Mouse (Mus musculus): ENCODE measurements at regions not wholly inside any gene's neighbourhood (a gene's known extent, or its start where the extent isn't known, plus 50 kb on each side); places are given as distances from the start of the nearest gene placed in this dataset.

- no peaks in the 10 kb centered on the region for H3K9me3 ChIP-seq (ENCODE audit: control insufficient read depth, low read length)
- no peaks in the 10 kb centered on the region for H3K27me3 ChIP-seq (ENCODE audit: control insufficient read depth)
- TF ChIP-seq GATA1 (IDR thresholded peaks at IDR 0.05; ENCODE audit: low read length), result no peak
- TF ChIP-seq TAL1 (IDR thresholded peaks at IDR 0.05; ENCODE audit: low read length), result no peak
- no peak overlapping the region for H3K4me3 ChIP-seq (replicated peaks)
- no peaks in the 10 kb centered on the region for H3K36me3 ChIP-seq (ENCODE audit: control insufficient read depth)
- H3K4me1 ChIP-seq (ENCODE audit: control insufficient read depth), result no peaks in the 10 kb centered on the region
Measured at GRCm38 (mm10) chr13:44532631-44533180, 196.6 kb upstream of the Jarid2 start.

GRCm38 (mm10) chr13:44534575-44535080, 194.6 kb upstream of the Jarid2 start:
- Histone ChIP-seq H3K36me3 (ENCODE audit: control insufficient read depth) (no peaks in the 10 kb centered on the region), H3K9me3 (ENCODE audit: control insufficient read depth, low read length) (no peaks in the 10 kb centered on the region), H3K4me1 (ENCODE audit: control insufficient read depth) (no peaks in the 10 kb centered on the region), H3K27me3 (ENCODE audit: control insufficient read depth) (no peaks in the 10 kb centered on the region), H3K4me3 (replicated peaks) (no peak overlapping the region)
- no peak for TF ChIP-seq TAL1 (IDR thresholded peaks at IDR 0.05; ENCODE audit: low read length)
- no peak for TF ChIP-seq GATA1 (IDR thresholded peaks at IDR 0.05; ENCODE audit: low read length)

GRCm38 (mm10) chr13:44535441-44535840, 193.8 kb upstream of the Jarid2 start:
- Histone ChIP-seq H3K4me3 (replicated peaks) (no peak overlapping the region), H3K36me3 (ENCODE audit: control insufficient read depth) (no peaks in the 10 kb centered on the region), H3K27me3 (ENCODE audit: control insufficient read depth) (no peaks in the 10 kb centered on the region), H3K4me1 (ENCODE audit: control insufficient read depth) (no peaks in the 10 kb centered on the region), H3K9me3 (ENCODE audit: control insufficient read depth, low read length) (no peaks in the 10 kb centered on the region)
- TF ChIP-seq GATA1 (IDR thresholded peaks at IDR 0.05; ENCODE audit: low read length) (no peak), TAL1 (IDR thresholded peaks at IDR 0.05; ENCODE audit: low read length) (no peak)

GRCm38 (mm10) chr13:44538238-44538637, 191.0 kb upstream of the Jarid2 start:
- Histone ChIP-seq H3K9me3 (ENCODE audit: control insufficient read depth, low read length) (no peaks in the 10 kb centered on the region), H3K4me3 (replicated peaks) (no peak overlapping the region), H3K27me3 (ENCODE audit: control insufficient read depth) (no peaks in the 10 kb centered on the region), H3K36me3 (ENCODE audit: control insufficient read depth) (no peaks in the 10 kb centered on the region), H3K4me1 (ENCODE audit: control insufficient read depth) (no peaks in the 10 kb centered on the region)
- TF ChIP-seq GATA1 (IDR thresholded peaks at IDR 0.05; ENCODE audit: low read length) (no peak), TAL1 (IDR thresholded peaks at IDR 0.05; ENCODE audit: low read length) (no peak)

- H3K4me1 ChIP-seq (ENCODE audit: control insufficient read depth), result no peaks in the 10 kb centered on the region
Measured at GRCm38 (mm10) chr13:44540401-44540800, 188.9 kb upstream of the Jarid2 start.

GRCm38 (mm10) chr13:44541243-44541653, 188.0 kb upstream of the Jarid2 start:
- no peaks in the 10 kb centered on the region for H3K27me3 ChIP-seq (ENCODE audit: control insufficient read depth)
- H3K4me3 ChIP-seq (replicated peaks), result no peak overlapping the region
- no peaks in the 10 kb centered on the region for H3K9me3 ChIP-seq (ENCODE audit: control insufficient read depth, low read length)
- no peak for TF ChIP-seq TAL1 (IDR thresholded peaks at IDR 0.05; ENCODE audit: low read length)
- TF ChIP-seq GATA1 (IDR thresholded peaks at IDR 0.05; ENCODE audit: low read length), result no peak
- no peaks in the 10 kb centered on the region for H3K36me3 ChIP-seq (ENCODE audit: control insufficient read depth)
- no peaks in the 10 kb centered on the region for H3K4me1 ChIP-seq (ENCODE audit: control insufficient read depth)

More at GRCm38 (mm10) chr13:44540401-44540800, 188.9 kb upstream of the Jarid2 start:
- H3K4me3 ChIP-seq (replicated peaks), result no peak overlapping the region
- TF ChIP-seq GATA1 (IDR thresholded peaks at IDR 0.05; ENCODE audit: low read length), result no peak
- H3K9me3 ChIP-seq (ENCODE audit: control insufficient read depth, low read length), result no peaks in the 10 kb centered on the region
- H3K27me3 ChIP-seq (ENCODE audit: control insufficient read depth), result no peaks in the 10 kb centered on the region
- H3K36me3 ChIP-seq (ENCODE audit: control insufficient read depth), result no peaks in the 10 kb centered on the region

GRCm38 (mm10) chr13:44544786-44545185, 184.5 kb upstream of the Jarid2 start:
- Histone ChIP-seq H3K36me3 (ENCODE audit: control insufficient read depth) (no peaks in the 10 kb centered on the region), H3K4me1 (ENCODE audit: control insufficient read depth) (peaks cover 2% of the 10 kb centered on the region), H3K4me3 (replicated peaks) (no peak overlapping the region), H3K9me3 (ENCODE audit: control insufficient read depth, low read length) (no peaks in the 10 kb centered on the region), H3K27me3 (ENCODE audit: control insufficient read depth) (no peaks in the 10 kb centered on the region)
- no peak for TF ChIP-seq GATA1 (IDR thresholded peaks at IDR 0.05; ENCODE audit: low read length)
- no peak for TF ChIP-seq TAL1 (IDR thresholded peaks at IDR 0.05; ENCODE audit: low read length)

- Histone ChIP-seq H3K36me3 (ENCODE audit: control insufficient read depth) (no peaks in the 10 kb centered on the region), H3K9me3 (ENCODE audit: control insufficient read depth, low read length) (no peaks in the 10 kb centered on the region), H3K4me1 (ENCODE audit: control insufficient read depth) (peaks cover 2% of the 10 kb centered on the region), H3K27me3 (ENCODE audit: control insufficient read depth) (no peaks in the 10 kb centered on the region), H3K4me3 (replicated peaks) (no peak overlapping the region)
- TF ChIP-seq TAL1 (IDR thresholded peaks at IDR 0.05; ENCODE audit: low read length), result no peak
- no peak for TF ChIP-seq GATA1 (IDR thresholded peaks at IDR 0.05; ENCODE audit: low read length)
Measured at GRCm38 (mm10) chr13:44546289-44546688, 183.0 kb upstream of the Jarid2 start.

- TF ChIP-seq TAL1 (IDR thresholded peaks at IDR 0.05; ENCODE audit: low read length) (no peak), GATA1 (IDR thresholded peaks at IDR 0.05; ENCODE audit: low read length) (no peak)
- Histone ChIP-seq H3K4me3 (replicated peaks) (no peak overlapping the region), H3K4me1 (ENCODE audit: control insufficient read depth) (peaks cover 2% of the 10 kb centered on the region), H3K9me3 (ENCODE audit: control insufficient read depth, low read length) (no peaks in the 10 kb centered on the region), H3K36me3 (ENCODE audit: control insufficient read depth) (no peaks in the 10 kb centered on the region), H3K27me3 (ENCODE audit: control insufficient read depth) (no peaks in the 10 kb centered on the region)
Measured at GRCm38 (mm10) chr13:44548880-44549279, 180.4 kb upstream of the Jarid2 start.

- Histone ChIP-seq H3K9me3 (ENCODE audit: control insufficient read depth, low read length) (no peaks in the 10 kb centered on the region), H3K27me3 (ENCODE audit: control insufficient read depth) (no peaks in the 10 kb centered on the region), H3K36me3 (ENCODE audit: control insufficient read depth) (no peaks in the 10 kb centered on the region), H3K4me3 (replicated peaks) (no peak overlapping the region), H3K4me1 (ENCODE audit: control insufficient read depth) (peaks cover 2% of the 10 kb centered on the region)
- TF ChIP-seq TAL1 (IDR thresholded peaks at IDR 0.05; ENCODE audit: low read length) (no peak), GATA1 (IDR thresholded peaks at IDR 0.05; ENCODE audit: low read length) (no peak)
Measured at GRCm38 (mm10) chr13:44553363-44553762, 175.9 kb upstream of the Jarid2 start.

Data from erythroblast, embryonic 14.5 days (primary cell).